Mouse (Mus musculus): ENCODE results near the gene Pgap1. TPM values are rescaled to one million over a fixed set of nuclear protein-coding genes. Genes with fewer than 3 reads are reported as not detected.

Gene Pgap1
- polyA plus RNA-seq, 1 experiment = 2.8 TPM

DNA sequence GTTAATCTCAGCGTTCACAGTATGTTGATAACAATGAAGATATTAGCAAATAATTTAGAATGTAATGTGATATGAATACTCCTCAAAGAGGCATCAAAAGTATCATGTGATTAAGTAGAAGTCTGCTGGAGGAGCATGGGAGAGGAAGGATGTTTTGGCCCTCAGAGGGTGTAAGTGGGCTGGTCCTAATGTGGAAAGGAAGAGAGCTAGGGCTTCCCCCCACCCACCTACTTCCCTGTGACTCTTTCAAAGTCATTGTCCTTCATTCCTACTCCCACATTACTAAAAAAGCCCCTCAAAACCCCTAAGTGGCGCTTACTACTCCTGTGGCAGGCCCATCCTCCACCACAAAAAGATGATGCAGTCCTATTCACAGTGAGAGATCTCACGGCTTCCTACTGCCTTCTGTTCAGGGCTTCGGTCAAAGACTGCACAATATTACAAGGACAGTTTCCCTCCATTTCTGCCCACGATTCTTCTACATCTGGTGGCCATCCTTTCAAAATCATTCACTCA, 37.4 kb downstream of the Pgap1 start:
- no peaks in the 10 kb centered on the region for H3K27me3 ChIP-seq (replicated peaks; ENCODE audit: control insufficient read depth, insufficient read depth, low read length)
- DNase-seq = no peak
- H3K4me3 ChIP-seq (ENCODE audit: insufficient read depth, low read depth, low read length) = no peak overlapping the region
- H3K27ac ChIP-seq (ENCODE audit: insufficient read depth, low read depth, low read length) = no peak overlapping the region
- TF ChIP-seq CTCF (conservative IDR thresholded peaks at IDR 0.05; ENCODE audit: insufficient read depth, insufficient read length, low read depth, low read length) = no peak
- no peak for TF ChIP-seq POLR2A (IDR thresholded peaks at IDR 0.05; ENCODE audit: low read depth, low read length)
- 91% methylated on average over 5 of the region's 5 CpGs for WGBS
- H3K36me3 ChIP-seq (ENCODE audit: control insufficient read depth, insufficient read depth, low read length) = no peaks in the 10 kb centered on the region
- H3K4me1 ChIP-seq (ENCODE audit: control insufficient read depth, insufficient read depth, low read length) = no peaks in the 10 kb centered on the region

DNA sequence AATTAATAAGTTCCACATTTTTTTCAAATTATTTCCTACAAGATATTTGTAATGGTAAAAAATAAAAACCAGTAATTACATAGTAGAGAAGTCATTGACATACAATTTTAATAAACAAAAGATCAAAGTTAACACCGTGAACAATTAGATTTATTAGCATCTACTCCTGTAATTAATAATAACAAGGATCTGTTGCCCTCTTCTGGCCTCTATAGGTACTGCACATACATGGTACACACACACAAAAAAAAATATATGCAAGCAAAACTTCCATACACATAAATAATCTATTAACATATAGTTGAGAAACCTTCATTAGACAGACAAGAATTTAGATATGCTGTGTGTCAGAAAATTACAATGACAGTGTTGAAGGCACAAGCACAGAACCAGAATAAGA, 43.6 kb downstream of the Pgap1 start:
- Histone ChIP-seq H3K27me3 (replicated peaks; ENCODE audit: control insufficient read depth, insufficient read depth, low read length) (no peaks in the 10 kb centered on the region), H3K27ac (ENCODE audit: insufficient read depth, low read depth, low read length) (no peak overlapping the region), H3K4me1 (ENCODE audit: control insufficient read depth, insufficient read depth, low read length) (no peaks in the 10 kb centered on the region), H3K36me3 (ENCODE audit: control insufficient read depth, insufficient read depth, low read length) (no peaks in the 10 kb centered on the region), H3K4me3 (ENCODE audit: insufficient read depth, low read depth, low read length) (no peak overlapping the region)
- peak; percentile 3 for DNase-seq
- no peak for TF ChIP-seq POLR2A (IDR thresholded peaks at IDR 0.05; ENCODE audit: low read depth, low read length)
- WGBS = 78% methylated on average over 1 of the region's 1 CpGs

DNA sequence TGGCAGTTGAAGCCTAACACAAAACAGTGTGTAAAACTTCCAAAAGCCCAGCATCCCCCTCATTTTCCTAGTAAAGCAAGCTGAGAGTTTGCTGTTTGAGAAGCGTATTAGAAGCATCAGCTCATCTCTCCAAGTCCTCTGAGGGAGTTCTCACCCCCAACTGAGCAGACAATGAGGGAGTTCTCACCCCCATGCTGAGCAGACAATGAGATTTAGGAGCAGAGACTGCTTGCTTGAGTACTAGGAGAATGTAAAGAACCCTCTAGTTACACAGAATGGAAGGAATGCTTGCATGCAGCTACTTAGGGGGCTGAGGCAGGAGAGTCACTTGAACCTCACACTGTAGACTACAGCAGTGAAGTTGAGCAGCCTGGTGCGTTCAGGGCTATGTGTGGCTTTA, 59.0 kb downstream of the Pgap1 start:
- 91% methylated on average over 2 of the region's 2 CpGs for WGBS
- peaks cover 10% of the 10 kb centered on the region for H3K4me1 ChIP-seq (ENCODE audit: control insufficient read depth, insufficient read depth, low read length)

DNA sequence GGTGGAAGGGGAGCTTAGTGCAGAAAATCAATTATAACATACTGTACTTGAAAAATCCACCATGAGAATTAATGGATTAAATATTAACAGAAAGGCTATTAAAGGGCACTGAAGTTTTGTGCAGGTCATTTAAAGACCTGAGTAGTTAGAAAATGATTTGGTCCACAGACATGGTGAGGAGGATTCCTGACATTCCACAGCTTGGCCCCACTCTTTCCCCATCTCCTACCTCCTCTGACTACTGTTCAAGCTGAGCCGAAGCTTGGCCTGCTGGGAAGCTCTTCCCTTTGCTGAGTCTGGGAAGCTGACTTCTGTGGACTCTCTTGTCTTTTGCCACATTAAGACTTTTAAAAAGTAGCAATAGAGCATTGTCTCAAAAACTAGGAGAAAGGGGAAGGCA, 61.2 kb downstream of the Pgap1 start:
- Histone ChIP-seq H3K36me3 (ENCODE audit: control insufficient read depth, insufficient read depth, low read length) (peaks cover 2% of the 10 kb centered on the region; the same call in 1 of the 2 replicates), H3K27me3 (replicated peaks; ENCODE audit: control insufficient read depth, insufficient read depth, low read length) (no peaks in the 10 kb centered on the region), H3K4me1 (ENCODE audit: control insufficient read depth, insufficient read depth, low read length) (peaks cover 10% of the 10 kb centered on the region), H3K4me3 (ENCODE audit: insufficient read depth, low read depth, low read length) (no peak overlapping the region), H3K27ac (ENCODE audit: insufficient read depth, low read depth, low read length) (peak overlapping the region; percentile 64)
- whole genome bisulfite sequencing = 33% methylated on average over 1 of the region's 1 CpGs
- peak; percentile 12 for DNase-seq
- no peak for TF ChIP-seq CTCF (conservative IDR thresholded peaks at IDR 0.05; ENCODE audit: insufficient read depth, insufficient read length, low read depth, low read length)
- TF ChIP-seq POLR2A (IDR thresholded peaks at IDR 0.05; ENCODE audit: low read depth, low read length) = no peak

More for the DNA sequence above, 59.0 kb downstream of the Pgap1 start:
- TF ChIP-seq POLR2A (IDR thresholded peaks at IDR 0.05; ENCODE audit: low read depth, low read length) = no peak
- TF ChIP-seq CTCF (conservative IDR thresholded peaks at IDR 0.05; ENCODE audit: insufficient read depth, insufficient read length, low read depth, low read length) = no peak
- no peak overlapping the region for H3K27ac ChIP-seq (ENCODE audit: insufficient read depth, low read depth, low read length)
- no peak overlapping the region for H3K4me3 ChIP-seq (ENCODE audit: insufficient read depth, low read depth, low read length)
- H3K36me3 ChIP-seq (ENCODE audit: control insufficient read depth, insufficient read depth, low read length) = peaks cover 2% of the 10 kb centered on the region; the same call in 1 of the 2 replicates
- DNase-seq = no peak
- no peaks in the 10 kb centered on the region for H3K27me3 ChIP-seq (replicated peaks; ENCODE audit: control insufficient read depth, insufficient read depth, low read length)

DNA sequence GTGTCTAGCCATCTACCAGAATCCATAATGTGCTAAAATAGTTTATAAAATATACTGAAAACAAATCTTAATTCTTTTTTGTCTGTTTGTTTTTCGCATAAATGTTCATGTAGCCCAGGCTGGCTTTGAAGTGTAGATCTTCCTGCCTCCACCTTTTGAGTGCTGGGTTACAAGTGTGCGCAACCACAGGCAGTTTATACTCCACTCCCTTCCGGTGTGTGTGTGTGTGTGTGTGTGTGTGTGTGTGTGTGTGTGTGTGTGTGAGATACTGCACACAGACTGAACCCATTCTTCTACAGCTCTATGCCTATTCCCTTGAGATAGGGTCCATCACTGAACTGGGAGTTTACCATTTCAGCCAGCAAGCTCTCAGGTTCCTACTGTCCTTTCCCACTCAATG, 64.0 kb downstream of the Pgap1 start:
- Histone ChIP-seq H3K36me3 (ENCODE audit: control insufficient read depth, insufficient read depth, low read length) (peaks cover 2% of the 10 kb centered on the region; the same call in 1 of the 2 replicates), H3K27ac (ENCODE audit: insufficient read depth, low read depth, low read length) (no peak overlapping the region), H3K27me3 (replicated peaks; ENCODE audit: control insufficient read depth, insufficient read depth, low read length) (no peaks in the 10 kb centered on the region), H3K4me1 (ENCODE audit: control insufficient read depth, insufficient read depth, low read length) (peaks cover 10% of the 10 kb centered on the region), H3K4me3 (ENCODE audit: insufficient read depth, low read depth, low read length) (no peak overlapping the region)
- DNase-seq = no peak
- WGBS = 90% methylated on average over 3 of the region's 3 CpGs
- TF ChIP-seq POLR2A (IDR thresholded peaks at IDR 0.05; ENCODE audit: low read depth, low read length) = no peak
- TF ChIP-seq CTCF (conservative IDR thresholded peaks at IDR 0.05; ENCODE audit: insufficient read depth, insufficient read length, low read depth, low read length) = no peak

DNA sequence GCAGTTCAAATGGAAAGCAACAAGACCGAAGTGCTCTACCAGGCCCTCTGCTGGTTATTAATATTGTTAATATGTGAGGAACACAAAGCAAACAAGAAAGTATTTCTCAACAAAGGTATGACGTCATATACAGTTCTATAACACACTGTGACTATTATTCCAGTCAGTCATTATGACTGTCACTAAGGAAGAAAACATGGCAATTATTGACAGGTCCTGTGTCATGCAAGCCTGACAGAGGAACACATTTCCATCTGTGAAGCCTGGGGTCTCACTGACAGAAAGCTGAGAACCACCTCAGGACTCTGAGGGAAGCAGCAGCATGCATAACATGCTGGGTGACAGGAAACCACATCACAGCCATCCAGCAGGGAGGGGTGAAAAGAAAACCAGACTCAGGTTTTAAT, 65.0 kb downstream of the Pgap1 start:
- peaks cover 10% of the 10 kb centered on the region for H3K4me1 ChIP-seq (ENCODE audit: control insufficient read depth, insufficient read depth, low read length)
- no peak overlapping the region for H3K27ac ChIP-seq (ENCODE audit: insufficient read depth, low read depth, low read length)
- no peak for TF ChIP-seq CTCF (conservative IDR thresholded peaks at IDR 0.05; ENCODE audit: insufficient read depth, insufficient read length, low read depth, low read length)
- TF ChIP-seq POLR2A (IDR thresholded peaks at IDR 0.05; ENCODE audit: low read depth, low read length) = no peak
- no peak overlapping the region for H3K4me3 ChIP-seq (ENCODE audit: insufficient read depth, low read depth, low read length)
- no peaks in the 10 kb centered on the region for H3K27me3 ChIP-seq (replicated peaks; ENCODE audit: control insufficient read depth, insufficient read depth, low read length)
- no peak for DNase-seq
- WGBS = 81% methylated on average over 2 of the region's 2 CpGs
- H3K36me3 ChIP-seq (ENCODE audit: control insufficient read depth, insufficient read depth, low read length) = peaks cover 2% of the 10 kb centered on the region; the same call in 1 of the 2 replicates

DNA sequence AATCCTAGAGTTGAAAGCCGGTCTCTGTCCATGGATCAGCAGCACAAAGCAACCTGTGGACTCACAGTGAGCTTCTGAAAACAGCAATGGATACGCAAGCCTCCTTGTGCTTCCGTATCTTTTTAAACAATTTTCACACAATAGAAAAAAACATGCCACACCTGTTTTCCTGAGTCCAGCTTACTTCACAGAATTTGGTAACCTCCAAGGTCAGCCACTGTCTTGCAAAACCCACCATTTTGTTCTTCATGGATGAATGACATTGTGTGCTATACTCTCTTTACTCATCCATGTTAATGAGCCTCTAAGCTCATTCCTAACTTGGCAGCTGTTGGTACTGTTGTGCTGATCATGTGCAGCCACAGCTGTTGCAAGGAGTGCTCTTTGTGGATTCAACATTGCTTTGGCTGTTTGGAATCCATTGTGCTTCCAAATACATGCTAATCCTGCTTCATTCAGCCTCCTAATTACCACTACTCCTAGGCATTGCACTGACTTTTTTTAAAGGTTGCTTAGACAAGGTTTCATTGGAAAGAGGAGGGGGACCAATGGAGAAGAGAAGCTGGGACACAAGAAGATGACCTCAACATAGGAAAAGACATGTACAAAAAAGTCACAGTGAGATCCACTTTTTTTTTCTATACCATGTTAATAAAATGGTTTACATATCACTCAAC, 72.6 kb downstream of the Pgap1 start:
- 89% methylated on average over 3 of the region's 3 CpGs for WGBS
- no peak for DNase-seq
- Histone ChIP-seq H3K4me1 (ENCODE audit: control insufficient read depth, insufficient read depth, low read length) (no peaks in the 10 kb centered on the region), H3K27me3 (replicated peaks; ENCODE audit: control insufficient read depth, insufficient read depth, low read length) (no peaks in the 10 kb centered on the region), H3K36me3 (ENCODE audit: control insufficient read depth, insufficient read depth, low read length) (no peaks in the 10 kb centered on the region), H3K4me3 (ENCODE audit: insufficient read depth, low read depth, low read length) (no peak overlapping the region), H3K27ac (ENCODE audit: insufficient read depth, low read depth, low read length) (no peak overlapping the region)
- TF ChIP-seq POLR2A (IDR thresholded peaks at IDR 0.05; ENCODE audit: low read depth, low read length) (no peak), CTCF (conservative IDR thresholded peaks at IDR 0.05; ENCODE audit: insufficient read depth, insufficient read length, low read depth, low read length) (no peak)
